Mouse (Mus musculus) bone marrow macrophage, adult 2 months (primary cell): ENCODE measurements around the gene Gm21976. TPM values are rescaled to one million over a fixed set of nuclear protein-coding genes. Genes with fewer than 3 reads are reported as not detected.

Experiments
- H3K27ac ChIP-seq: 2 replicates; pipeline ENCODE4 v1.5.1; 2012; ENCODE audit warnings: low read depth, low read length; ENCODE audit not compliant: insufficient read depth
- H3K4me1 ChIP-seq: 2 replicates; pipeline ENCODE4 v1.6.1; 2012; ENCODE audit warnings: low read length; ENCODE audit not compliant: control insufficient read depth, insufficient read depth
- H3K4me3 ChIP-seq: 2 replicates; pipeline ENCODE4 v1.5.1; 2012; ENCODE audit warnings: mild to moderate bottlenecking, low read length, moderate library complexity; ENCODE audit not compliant: insufficient read depth
- CTCF ChIP-seq: IDR thresholded peaks from 2 replicates; pipeline ENCODE4 v1.5.1; 2012; ENCODE audit warnings: low read depth, mild to moderate bottlenecking, low read length, moderate library complexity
- POLR2A ChIP-seq: IDR thresholded peaks from 2 replicates; pipeline ENCODE4 v1.6.1; 2012; ENCODE audit warnings: mild to moderate bottlenecking, low read depth, low read length, borderline replicate concordance
- polyA plus RNA-seq: library from polyadenylated mRNA; stranded (reverse); fragments of >200 nt; gene quantifications from 2 replicates; pipeline ENCODE4 v1.2.4, GENCODE M21; 2012; ENCODE audit not compliant: missing spikeins, insufficient read depth, insufficient read length

Gm21976 gene
- polyA plus RNA-seq, 1 experiment: not detected

DNA sequence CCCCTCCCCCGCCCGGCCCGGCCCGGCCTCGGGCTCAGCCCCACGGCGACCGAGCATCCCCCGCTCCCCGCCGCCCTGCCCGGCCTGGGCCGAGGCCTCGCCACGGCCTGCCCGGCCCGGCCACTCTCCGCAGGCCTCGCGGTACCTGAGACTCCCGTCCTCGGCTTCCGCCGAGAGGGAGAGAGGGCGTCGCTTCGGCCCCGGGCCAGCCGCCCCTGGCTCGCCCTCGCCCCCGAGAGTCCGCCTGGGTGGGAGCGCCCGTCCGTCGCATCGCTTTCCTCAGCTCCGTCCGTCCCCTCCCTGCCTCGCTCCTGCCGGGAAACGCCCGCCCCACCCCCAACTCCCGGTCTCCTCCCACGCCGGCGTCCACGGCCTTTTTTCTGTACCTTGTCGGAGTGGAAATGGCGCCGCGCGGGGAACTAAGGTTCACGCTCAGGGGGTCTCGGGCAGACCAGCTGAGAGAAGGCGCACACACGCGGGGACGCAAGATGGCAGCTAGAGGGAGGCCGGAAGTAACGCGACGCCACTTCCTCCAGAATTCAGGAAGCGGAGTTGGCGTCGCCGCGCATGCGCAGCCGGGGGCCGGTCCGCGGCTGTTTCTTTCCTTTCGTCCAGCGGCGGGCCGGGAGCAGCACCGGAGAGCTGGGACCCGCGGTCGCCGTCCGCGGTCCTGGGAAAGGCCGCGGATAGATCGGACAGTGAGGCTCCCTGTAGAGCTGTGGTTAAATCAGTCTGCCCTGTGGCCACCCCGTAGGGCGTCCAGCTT is 37.0 kb downstream of the Gm21976 start, which contains the start of gene Btf3:
Btf3 (minus strand) TSS at position 527 of the 766 bp plus-strand sequence.
- peak within 1 kb of the TSS; percentile 77 for H3K27ac ChIP-seq
- peaks cover 10% of the 10 kb centered on the region for H3K4me1 ChIP-seq
- peak within 1 kb of the TSS; percentile 88 for H3K4me3 ChIP-seq
- TF ChIP-seq POLR2A: no peak
- no peak for TF ChIP-seq CTCF

DNA sequence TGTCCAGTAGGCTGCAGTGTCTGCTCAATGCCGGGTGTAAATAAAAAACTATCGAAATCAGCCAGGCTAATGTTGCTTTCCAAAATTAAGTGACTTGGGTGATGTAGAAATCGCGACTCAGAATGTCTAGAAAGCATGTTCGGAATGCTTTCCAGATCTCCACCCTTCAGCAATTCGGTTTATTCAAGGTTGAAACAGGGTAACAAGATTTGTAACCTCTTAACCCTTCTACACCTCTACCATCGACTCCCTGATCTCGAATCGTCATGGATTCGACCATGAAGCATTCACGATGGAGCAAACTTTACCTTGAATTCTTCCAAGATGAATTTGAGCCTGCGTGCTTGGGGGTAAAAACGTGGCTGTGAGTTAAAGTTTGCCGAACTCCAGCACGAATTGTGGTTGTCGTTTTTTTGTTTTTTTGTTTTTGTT is 37.6 kb downstream of the Gm21976 start:
- no peak for TF ChIP-seq CTCF
- no peak for TF ChIP-seq POLR2A
- peak overlapping the region; percentile 77 for H3K27ac ChIP-seq
- peak overlapping the region; percentile 88 for H3K4me3 ChIP-seq
- H3K4me1 ChIP-seq: peaks cover 9% of the 10 kb centered on the region

DNA sequence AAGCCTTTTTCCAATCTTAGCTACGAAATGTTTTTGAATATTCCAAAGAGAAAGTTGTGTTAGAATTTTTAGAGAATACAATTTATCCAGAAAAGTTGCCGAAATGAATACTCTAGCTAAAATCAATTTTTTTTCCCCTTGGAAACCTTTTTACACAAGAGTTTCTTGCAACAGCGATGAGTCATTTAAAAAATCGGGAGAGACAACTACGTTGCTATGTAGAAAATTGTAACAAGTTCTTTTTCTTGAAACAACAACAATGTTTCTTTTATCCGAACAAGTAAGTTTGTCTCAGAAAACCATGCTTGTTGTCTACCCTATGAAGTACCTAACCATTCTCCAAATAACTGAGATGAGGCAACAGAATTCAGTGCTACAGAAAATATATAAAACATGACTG is 38.2 kb downstream of the Gm21976 start:
- TF ChIP-seq POLR2A: no peak
- no peak for TF ChIP-seq CTCF
- Histone ChIP-seq H3K4me1 (peaks cover 8% of the 10 kb centered on the region), H3K4me3 (no peak overlapping the region), H3K27ac (no peak overlapping the region)

DNA sequence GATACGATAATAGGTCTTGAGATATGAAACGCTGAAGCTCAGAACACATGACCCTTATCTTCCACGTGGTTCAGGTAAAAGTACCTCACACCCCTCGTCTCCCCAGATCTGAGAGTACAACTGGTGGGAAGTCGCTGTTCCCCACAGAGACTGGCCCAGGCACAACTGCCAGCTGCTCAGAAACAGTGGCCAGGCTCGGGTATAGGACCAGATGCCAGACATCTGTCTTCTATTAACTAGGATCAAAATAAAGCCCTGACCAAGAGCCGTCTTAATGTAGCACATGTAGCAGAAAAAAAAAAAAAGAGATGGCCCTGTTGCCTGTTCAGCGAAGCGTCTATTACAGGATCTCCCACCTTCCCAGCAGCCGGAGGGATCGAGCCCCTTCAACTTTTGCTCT is 45.3 kb downstream of the Gm21976 start:
- TF ChIP-seq CTCF (no peak), POLR2A (no peak)
- H3K4me1 ChIP-seq: no peaks in the 10 kb centered on the region
- H3K27ac ChIP-seq: no peak overlapping the region
- H3K4me3 ChIP-seq: no peak overlapping the region

DNA sequence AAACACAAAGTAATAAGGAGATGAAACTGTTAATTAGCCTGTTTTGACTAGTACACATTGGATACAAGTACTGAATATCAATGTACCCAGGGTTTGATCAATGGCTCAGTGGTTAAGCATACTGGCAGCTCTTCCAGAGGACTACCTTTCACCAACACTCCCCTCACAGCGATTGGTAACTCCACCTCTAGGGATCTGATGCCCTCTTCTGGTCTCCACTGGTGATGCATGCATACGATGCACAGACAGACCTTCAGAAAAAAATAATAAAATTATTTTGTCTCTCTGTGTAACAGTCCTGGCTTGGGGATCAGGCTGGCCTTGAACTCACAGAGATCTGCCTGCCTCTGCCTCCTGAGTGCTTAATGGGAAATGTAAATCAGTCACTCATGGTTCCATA is 52.4 kb downstream of the Gm21976 start:
- Histone ChIP-seq H3K27ac (no peak overlapping the region), H3K4me3 (no peak overlapping the region), H3K4me1 (no peaks in the 10 kb centered on the region)
- no peak for TF ChIP-seq CTCF
- TF ChIP-seq POLR2A: no peak

DNA sequence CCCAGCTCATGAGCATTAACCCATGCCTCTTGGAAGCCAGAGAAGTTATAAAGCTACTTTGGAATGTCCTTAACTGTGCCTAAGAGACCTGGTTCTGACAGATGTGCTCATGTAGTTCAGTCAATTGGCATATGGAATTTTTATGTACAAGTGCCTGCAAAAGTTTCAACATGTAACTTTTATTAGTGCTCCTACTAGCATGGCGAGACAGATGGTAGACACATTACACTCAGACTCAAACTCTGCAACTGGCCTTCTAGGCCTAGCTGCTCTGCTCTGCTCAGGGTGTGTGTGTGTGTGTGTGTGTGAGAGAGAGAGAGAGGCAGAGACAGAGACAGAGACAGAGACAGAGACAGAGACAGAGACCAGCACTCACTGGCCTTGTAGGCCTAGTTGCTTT is 56.5 kb downstream of the Gm21976 start:
- no peaks in the 10 kb centered on the region for H3K4me1 ChIP-seq
- TF ChIP-seq POLR2A: no peak
- TF ChIP-seq CTCF: no peak
- H3K4me3 ChIP-seq: no peak overlapping the region
- H3K27ac ChIP-seq: no peak overlapping the region

DNA sequence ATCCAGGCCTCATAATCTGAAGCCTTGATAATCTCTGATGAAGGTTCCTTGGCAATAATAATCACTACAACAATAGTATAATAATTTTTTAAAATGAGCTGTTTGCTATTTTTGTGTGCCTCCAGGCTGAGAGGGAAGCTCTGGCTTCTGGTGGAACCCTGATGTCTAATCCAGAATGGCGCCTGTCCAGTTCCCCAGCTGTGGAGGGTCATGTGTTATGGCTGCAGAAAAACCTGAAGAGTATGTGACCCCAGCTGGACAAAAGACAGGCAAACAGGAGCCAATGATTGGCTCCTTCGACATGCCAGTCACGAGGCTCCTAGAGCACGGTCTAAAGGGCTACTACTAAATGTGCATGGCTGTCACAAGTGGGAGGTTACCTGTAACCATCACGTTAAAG is 60.8 kb downstream of the Gm21976 start:
- Histone ChIP-seq H3K4me1 (no peaks in the 10 kb centered on the region), H3K4me3 (no peak overlapping the region), H3K27ac (no peak overlapping the region)
- no peak for TF ChIP-seq CTCF
- TF ChIP-seq POLR2A: no peak

DNA sequence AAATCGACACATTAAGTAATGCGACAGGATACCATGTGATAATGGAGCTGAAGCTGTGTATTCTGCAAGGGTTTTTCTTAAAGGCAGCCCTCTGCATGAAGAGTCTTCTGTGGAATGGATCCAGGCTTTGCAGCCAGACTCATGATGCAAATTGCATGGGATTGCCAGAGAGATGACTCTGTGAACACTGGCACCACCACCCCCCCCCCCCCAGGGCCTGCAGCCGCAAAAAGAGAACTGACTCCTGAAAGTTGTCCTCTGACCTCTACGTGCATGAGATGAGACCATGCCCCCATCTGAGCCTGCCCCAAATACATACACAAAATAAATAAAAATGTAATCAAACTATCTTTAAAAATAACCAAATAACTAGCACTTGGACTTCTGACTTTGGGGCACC is 69.8 kb downstream of the Gm21976 start:
- Histone ChIP-seq H3K4me3 (no peak overlapping the region), H3K27ac (no peak overlapping the region), H3K4me1 (0 out of 2 replicates have a peak, but pooled peaks cover 2% of the 10 kb centered on the region)
- no peak for TF ChIP-seq POLR2A
- no peak for TF ChIP-seq CTCF

DNA sequence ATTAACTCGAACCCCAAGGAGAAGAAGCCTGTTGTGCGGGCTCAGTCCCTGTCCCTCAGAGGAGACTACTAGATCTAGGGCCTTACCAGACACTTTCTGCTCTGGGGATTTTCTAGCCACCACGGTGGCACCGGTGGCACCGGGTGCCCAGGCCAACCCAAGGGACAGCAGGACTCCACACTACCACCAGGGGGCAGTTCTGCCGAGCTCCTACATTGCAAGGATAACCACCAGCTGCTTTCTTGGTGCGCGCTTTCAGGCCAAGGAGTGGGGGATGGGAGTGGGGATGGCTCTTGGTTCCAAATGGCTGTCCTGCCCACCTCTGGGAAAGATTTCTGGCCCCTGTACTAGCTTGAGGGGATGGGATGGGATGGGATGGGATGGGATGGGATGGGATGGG is 71.8 kb downstream of the Gm21976 start:
- 0 out of 2 replicates have a peak, but pooled peaks cover 2% of the 10 kb centered on the region for H3K4me1 ChIP-seq
- H3K27ac ChIP-seq: no peak overlapping the region
- H3K4me3 ChIP-seq: no peak overlapping the region
- TF ChIP-seq CTCF: no peak
- no peak for TF ChIP-seq POLR2A

DNA sequence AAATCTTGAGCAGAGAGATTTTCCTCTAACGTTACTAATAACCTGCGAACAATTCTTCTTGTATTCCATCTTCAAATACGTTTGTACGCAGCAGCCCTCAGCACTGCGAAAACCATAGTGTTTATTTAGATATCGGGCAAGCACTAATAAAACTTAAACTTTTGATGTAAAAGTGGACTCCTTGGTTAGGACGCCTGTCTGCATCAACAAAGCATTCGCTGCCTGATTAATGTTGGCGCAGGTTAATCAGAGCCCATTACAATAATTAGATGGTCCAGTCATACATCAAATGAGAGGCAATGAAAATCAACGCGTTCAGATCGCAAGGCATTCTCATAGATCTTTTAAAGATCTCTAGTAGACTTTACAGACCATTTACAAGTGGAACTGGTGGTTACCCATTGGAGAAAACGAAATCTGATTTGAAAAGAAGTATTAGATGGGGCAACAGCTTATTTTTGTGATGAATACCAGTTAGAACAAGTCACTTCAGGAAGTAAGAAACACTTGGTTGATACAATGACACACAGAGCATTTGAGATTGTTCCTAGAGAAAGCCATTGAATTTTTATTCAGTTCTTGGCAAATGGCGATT is 72.8 kb downstream of the Gm21976 start:
- H3K27ac ChIP-seq: no peak overlapping the region
- TF ChIP-seq POLR2A: no peak
- TF ChIP-seq CTCF: no peak
- 0 out of 2 replicates have a peak, but pooled peaks cover 2% of the 10 kb centered on the region for H3K4me1 ChIP-seq
- H3K4me3 ChIP-seq: no peak overlapping the region
